Mouse (Mus musculus): ENCODE results near the gene Isg20l2. TPM values are rescaled to one million over a fixed set of nuclear protein-coding genes. Genes with fewer than 3 reads are reported as not detected.
A peak's percentile ranks its signal among the peaks of the same experiment; 100 is the strongest.

Isg20l2 gene
- total RNA-seq, 1 experiment from 2014 or later, result 35.4 TPM

DNA sequence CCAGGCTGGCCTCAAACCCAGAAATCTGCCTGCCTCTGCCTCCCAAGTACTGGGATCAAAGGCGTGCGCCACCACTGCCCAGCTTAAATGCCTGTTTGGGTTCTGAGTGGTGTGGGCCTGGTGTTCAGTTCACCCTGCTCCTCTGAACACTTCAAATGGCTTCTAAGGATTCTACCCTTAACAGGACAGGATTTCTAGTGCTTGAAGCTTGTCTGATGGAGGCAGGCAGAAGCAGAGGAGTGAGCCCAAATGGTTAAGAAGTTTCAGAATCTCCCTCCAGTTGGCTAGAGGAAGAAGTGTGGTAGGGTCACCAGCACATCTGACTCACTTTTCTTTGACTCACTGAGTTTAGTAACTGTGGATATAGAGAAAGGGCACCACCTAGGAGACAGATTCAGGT lies 20.7 kb upstream of the Isg20l2 start:
- ATAC-seq (replicated peaks; ENCODE audit: insufficient number of reproducible peaks, low FRiP score, low TSS enrichment, poor library complexity, severe bottlenecking), result no peak

- ATAC-seq (replicated peaks; ENCODE audit: insufficient number of reproducible peaks, low FRiP score, low TSS enrichment, poor library complexity, severe bottlenecking), result no peak
These were observed 20.2 kb upstream of the Isg20l2 start for GRCm38 (mm10) chr3:87909874-87910273.

DNA sequence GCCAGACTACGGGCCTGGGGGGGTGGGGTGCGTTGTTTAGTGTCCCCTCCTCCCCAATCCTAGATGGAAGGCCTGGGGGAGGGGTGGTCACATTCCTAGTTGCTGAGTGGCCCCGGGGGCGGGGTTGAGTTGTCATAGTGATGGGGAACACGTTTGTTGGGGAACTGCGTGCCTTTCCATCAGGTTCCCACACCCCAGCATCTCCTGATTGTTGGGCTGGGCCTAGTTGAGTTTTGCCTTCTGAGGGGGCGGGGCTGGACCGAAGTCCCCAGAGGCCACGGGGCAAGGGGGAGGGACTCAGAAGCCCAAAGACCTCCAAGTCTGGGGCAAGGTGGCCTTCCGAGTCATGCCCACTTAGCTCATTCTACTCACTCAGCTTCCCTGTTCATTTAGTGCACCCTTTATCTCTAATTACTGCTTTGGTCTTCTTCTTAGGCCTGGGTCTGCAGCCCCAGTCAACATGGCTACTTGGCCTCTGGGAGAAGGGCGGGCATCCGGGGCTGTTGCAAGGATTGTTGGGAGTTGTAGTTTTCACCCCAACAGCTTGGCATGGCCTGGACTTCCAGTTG lies 19.5 kb upstream of the Isg20l2 start:
- peak; percentile 66 for ATAC-seq (replicated peaks; ENCODE audit: insufficient number of reproducible peaks, low FRiP score, low TSS enrichment, poor library complexity, severe bottlenecking)

DNA sequence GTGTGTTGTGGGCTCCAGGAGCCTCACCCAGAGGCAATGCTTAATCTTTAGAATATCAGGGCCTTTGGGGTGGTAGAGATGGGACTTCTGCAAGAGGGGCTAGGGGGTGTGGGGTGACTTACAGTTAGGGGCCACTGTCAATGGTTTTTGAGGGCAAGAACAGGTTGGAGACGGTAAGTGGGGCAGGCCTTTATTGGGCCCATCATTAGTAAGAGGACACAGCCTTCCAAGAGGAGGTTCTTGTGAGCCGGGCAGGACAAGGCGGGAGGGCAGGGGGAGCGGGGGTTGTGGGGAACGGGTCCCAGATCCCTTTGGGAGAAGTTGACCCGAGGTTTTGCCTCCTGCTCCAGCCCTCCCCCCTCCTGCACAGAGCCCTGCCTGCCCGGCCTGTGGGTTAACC lies 16.6 kb upstream of the Isg20l2 start:
- ATAC-seq (replicated peaks; ENCODE audit: insufficient number of reproducible peaks, low FRiP score, low TSS enrichment, poor library complexity, severe bottlenecking), result no peak

- no peak for ATAC-seq (replicated peaks; ENCODE audit: insufficient number of reproducible peaks, low FRiP score, low TSS enrichment, poor library complexity, severe bottlenecking)
These were observed 16.2 kb upstream of the Isg20l2 start for GRCm38 (mm10) chr3:87913891-87914290.

DNA sequence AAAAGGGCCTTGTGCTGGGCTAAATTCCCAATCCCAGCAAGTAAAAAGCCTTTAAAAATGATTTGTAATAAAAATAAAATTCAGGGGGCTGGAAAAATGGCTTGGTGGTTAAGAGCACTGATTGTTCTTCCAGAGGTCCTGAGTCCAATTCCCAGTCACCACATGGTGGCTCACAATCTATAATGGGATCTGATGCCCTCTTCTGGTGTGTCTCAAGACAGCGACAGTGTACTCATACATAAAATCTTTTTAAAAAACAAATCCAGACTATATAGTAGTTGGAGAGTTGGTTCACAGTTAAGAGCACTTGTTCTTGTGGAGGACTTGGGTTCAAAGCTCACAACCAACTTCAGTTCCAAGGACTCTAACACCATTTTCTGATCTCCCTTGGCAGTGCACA lies 13.1 kb upstream of the Isg20l2 start:
- ATAC-seq (replicated peaks; ENCODE audit: insufficient number of reproducible peaks, low FRiP score, low TSS enrichment, poor library complexity, severe bottlenecking), result no peak

GRCm38 (mm10) chr3:87918551-87918950 lies 11.6 kb upstream of the Isg20l2 start:
- no peak for ATAC-seq (replicated peaks; ENCODE audit: insufficient number of reproducible peaks, low FRiP score, low TSS enrichment, poor library complexity, severe bottlenecking)

GRCm38 (mm10) chr3:87919336-87920108 lies 10.6 kb upstream of the Isg20l2 start, which contains the start of gene Mrpl24:
Gene Mrpl24 (plus strand): TSS chr3:87919506.
- ATAC-seq (replicated peaks; ENCODE audit: insufficient number of reproducible peaks, low FRiP score, low TSS enrichment, poor library complexity, severe bottlenecking), result peak; percentile 87

GRCm38 (mm10) chr3:87920270-87920943 lies 9.7 kb upstream of the Isg20l2 start:
- ATAC-seq (replicated peaks; ENCODE audit: insufficient number of reproducible peaks, low FRiP score, low TSS enrichment, poor library complexity, severe bottlenecking), result no peak

DNA sequence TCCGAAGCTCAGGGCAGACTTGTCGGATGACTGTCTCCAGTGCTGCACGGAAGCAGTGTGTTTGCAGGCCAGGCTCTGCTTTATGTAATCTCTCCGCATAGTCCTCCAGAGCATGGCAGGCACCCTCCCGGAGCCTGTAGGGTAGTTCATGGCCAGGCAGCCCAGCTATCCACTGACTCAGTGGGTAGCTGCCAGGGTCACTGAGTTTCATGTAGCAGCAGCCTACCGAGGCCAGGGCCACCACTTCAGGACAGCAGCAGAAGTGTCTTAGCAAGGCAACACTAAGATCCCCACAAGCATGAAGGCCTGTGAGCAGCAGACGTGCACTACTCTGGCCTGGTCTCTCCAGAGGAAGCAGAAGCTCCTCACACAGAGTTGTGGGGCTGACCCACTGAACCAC lies 5.1 kb upstream of the Isg20l2 start:
- ATAC-seq (replicated peaks; ENCODE audit: insufficient number of reproducible peaks, low FRiP score, low TSS enrichment, poor library complexity, severe bottlenecking), result no peak

DNA sequence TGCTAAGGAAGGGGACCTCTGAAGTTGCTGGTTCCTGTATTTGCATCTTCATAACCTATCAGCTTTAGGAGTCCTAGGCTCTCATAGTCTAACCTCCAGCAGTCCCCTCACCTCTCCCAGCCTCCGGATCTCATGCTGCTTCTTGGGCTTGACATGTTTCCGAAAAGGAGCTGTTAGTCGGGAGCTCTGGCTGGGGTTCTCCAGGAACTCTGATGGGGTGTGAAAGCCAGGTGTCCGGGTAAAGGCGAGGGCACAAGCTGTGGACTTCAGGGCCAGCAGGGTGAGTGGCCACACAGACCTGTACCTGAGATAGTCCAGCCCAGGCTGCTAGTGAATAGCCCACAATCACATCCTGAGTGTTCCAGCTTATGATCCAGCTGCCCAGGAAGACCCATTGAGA lies 2.7 kb upstream of the Isg20l2 start:
- no peak for ATAC-seq (replicated peaks; ENCODE audit: insufficient number of reproducible peaks, low FRiP score, low TSS enrichment, poor library complexity, severe bottlenecking)

- ATAC-seq (replicated peaks; ENCODE audit: insufficient number of reproducible peaks, low FRiP score, low TSS enrichment, poor library complexity, severe bottlenecking), result peak; percentile 23; the same call in 1 of the 2 replicates
These were observed 605 bp upstream of the Isg20l2 start for GRCm38 (mm10) chr3:87929341-87930077.

- no peak for ATAC-seq (replicated peaks; ENCODE audit: insufficient number of reproducible peaks, low FRiP score, low TSS enrichment, poor library complexity, severe bottlenecking)
These were observed 3.9 kb downstream of the Isg20l2 start for GRCm38 (mm10) chr3:87934026-87934425.

DNA sequence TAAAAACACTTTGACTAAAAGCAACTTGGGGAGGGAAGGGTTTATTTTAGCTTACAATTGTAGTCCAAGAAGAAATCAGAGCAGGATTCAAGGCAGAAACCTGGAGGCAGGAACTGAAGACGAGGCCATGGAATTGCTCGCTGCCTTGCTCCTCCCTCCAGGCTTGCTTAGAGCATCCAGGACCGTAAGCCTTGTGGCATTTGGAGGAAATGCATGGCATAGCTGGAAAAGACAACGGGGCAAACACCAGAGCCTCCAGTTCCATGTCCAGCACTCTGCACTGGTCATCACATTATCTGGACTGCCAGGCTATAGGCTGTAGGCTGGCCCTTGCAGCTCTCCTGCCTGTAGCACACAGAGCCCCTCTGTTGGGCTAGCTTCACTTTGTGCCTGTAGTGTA lies 4.4 kb downstream of the Isg20l2 start:
- no peak for ATAC-seq (replicated peaks; ENCODE audit: insufficient number of reproducible peaks, low FRiP score, low TSS enrichment, poor library complexity, severe bottlenecking)

DNA sequence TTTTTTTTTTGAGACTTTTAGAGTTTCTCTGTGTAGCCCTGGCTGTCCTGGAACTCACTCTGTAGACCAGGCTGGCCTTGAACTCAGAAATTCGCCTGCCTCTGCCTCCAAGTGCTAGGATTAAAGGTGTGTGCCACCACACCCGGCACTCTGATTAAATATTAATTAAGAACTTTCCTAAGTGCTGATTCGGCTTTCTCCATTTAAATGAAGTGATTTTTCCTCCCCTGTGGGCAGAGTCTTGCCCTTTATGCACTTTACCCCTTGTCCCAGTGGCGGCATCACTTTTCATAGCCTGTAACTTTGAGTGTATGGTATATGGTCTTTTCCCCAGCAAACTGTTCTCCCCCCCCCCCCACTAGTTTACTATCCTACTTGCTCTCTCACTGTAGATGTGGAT lies 5.1 kb downstream of the Isg20l2 start:
- ATAC-seq (replicated peaks; ENCODE audit: insufficient number of reproducible peaks, low FRiP score, low TSS enrichment, poor library complexity, severe bottlenecking), result no peak

DNA sequence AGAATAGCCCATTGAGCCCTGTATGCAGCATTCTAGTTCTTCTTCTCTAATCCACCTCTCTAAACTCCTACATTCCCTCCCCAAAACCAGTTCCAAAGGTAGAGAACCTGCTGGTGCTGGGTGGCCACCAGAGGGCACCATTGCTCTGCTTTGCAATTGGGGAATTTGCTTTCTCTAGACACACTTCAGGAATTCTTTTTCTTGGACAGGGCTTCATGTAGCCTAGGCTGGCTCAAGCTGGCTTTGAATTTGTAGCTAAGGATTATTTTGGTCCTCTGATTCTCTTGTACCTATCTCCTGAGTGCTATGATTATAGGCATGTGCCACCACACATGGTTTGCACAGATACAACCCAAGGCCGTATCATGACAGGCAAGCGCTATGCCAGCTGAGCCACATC lies 5.7 kb downstream of the Isg20l2 start:
- ATAC-seq (replicated peaks; ENCODE audit: insufficient number of reproducible peaks, low FRiP score, low TSS enrichment, poor library complexity, severe bottlenecking), result 0 out of 2 replicates have a peak, but pooled peaks have one; percentile 57

DNA sequence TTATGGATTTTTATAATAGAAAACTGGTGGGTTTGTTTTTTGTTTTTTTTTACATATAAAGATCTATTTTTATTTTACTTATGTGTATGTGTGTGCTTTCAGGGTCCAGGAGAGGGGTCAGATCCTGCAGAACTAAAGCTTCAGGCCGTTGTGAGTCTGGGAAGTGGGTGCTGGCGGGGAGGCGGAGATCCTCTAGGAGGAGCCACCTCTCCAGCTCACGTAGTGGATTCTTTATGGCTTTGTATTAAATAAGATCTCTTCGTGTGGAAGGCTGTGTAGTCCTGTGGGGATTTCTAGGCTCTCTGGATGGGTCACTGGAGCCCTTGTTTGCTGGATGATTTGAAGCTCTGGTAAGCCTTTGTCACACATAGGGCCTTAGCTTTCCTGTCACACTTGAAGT lies 10.5 kb downstream of the Isg20l2 start:
- no peak for ATAC-seq (replicated peaks; ENCODE audit: insufficient number of reproducible peaks, low FRiP score, low TSS enrichment, poor library complexity, severe bottlenecking)

GRCm38 (mm10) chr3:87942471-87942870 lies 12.4 kb downstream of the Isg20l2 start:
- no peak for ATAC-seq (replicated peaks; ENCODE audit: insufficient number of reproducible peaks, low FRiP score, low TSS enrichment, poor library complexity, severe bottlenecking)

DNA sequence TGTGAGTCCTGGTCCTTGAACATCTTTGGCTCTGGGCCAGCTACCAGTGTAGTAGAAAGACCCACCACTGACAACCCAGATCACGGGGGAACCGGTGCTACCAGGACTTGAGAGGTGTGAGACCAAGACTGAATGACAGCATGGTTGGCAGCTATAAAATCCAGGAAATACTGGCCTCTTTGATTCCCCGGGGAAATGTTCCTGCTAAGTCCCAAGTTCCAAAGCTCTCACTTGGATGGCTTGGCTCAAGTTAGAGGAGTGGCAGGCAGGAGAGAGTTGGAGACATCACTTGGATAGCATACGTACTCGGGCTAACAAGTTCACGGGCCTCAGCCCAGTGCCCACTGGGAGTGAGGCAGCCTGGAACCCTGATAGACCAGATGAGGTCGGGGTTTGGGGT lies 13.5 kb downstream of the Isg20l2 start:
- ATAC-seq (replicated peaks; ENCODE audit: insufficient number of reproducible peaks, low FRiP score, low TSS enrichment, poor library complexity, severe bottlenecking), result no peak
